Mouse (Mus musculus) liver, postnatal 0 days (tissue): ENCODE results near the gene Fchsd2.

Experiments used
- CTCF ChIP-seq: sonication (generic); IDR thresholded peaks from 2 replicates; pipeline ENCODE4 v1.5.1; 2016; ENCODE audit warnings: antibody characterized with exemption, low read depth
- EP300 ChIP-seq: IDR thresholded peaks from 2 replicates; pipeline ENCODE4 v1.6.1; 2016; ENCODE audit warnings: antibody characterized with exemption, low read depth, mild to moderate bottlenecking

DNA sequence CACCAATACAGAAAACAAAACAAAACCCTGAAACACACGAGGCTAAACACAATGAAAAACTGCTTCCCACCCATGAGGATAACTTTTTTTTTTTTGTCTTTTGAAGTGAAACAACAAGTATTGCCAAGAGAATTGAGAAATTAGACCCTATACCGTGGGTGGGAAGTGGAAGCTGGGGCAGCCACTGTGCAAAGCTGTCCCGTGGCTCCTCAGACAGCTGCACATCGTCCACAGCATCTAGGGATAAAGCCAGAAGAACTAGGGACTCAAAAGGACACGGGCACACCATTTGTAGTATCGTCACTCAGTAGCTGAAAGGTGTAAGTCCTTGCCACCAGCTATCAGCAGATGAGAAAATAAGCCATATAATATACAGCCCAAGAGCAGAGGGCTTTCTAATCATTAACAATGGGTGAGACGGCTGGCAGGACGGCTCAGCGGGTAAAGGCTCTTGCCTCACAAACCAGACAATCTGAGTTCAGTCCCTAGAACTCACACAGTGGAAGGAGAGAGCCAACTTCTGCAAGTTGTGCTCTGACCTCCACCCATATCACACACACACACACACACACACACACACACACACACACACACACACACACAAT lies 9.0 kb upstream of the Fchsd2 start:
- TF ChIP-seq CTCF = no peak
- no peak for TF ChIP-seq EP300
